Mouse (Mus musculus) naive thymus-derived CD4-positive, alpha-beta T cell, adult 2 months (primary cell): ENCODE data around the gene Vmn2r53.
"Not testable (repeated sequence)": the region's sequence is repeated elsewhere in the genome, so short reads cannot be mapped to it uniquely, and the experiment has no call there.

Experiments used
- DNase-seq: peaks from one replicate; pipeline ENCODE4 v3.0.0-alpha.2; 2011; ENCODE audit warnings: low read depth

Gene Vmn2r53

DNA sequence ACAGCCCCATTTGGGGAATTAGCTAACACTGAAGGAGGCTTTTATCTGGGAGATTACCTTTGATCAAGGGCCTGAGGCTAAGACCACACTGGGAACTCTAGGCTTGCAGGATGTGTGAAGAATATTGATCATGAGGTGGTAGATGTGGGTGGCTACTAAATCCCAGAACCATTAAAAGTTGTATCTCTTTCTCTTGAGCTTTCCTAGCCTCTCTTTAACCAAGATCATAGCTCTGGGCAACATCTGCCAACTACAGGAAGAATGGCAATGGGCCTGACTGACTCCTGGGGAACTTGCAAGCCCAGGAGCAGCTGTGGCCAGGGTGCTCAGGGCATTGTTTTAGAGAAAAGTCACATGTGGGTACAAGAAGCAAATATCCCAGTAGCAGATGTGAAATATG lies at the start of gene Vmn2r53:
Gene Vmn2r53 (minus strand): TSS at position 101 of the 400 bp plus-strand sequence.
- no peak for DNase-seq

DNA sequence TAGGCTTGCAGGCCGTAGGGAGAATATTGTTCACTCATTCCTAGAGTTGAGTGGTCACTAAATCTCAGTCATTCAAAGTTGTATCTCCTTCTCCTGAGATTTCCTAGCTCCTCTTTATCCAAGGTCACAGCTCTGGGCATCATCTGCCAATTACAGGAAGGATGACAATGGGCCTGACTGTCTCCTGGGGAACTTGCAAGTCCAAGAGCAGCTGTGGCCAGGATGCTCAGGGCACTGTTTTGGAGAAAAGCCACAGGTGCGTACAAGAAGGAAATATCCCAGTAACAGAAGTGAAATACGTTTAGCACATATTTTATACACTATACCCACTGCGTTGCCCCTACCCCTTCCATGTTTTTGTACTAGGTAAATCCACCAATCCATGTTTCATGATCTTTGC lies 31.6 kb upstream of the Vmn2r53 start, which contains the start of gene Vmn2r54:
Gene Vmn2r54 (minus strand): TSS at position 101 of the 400 bp plus-strand sequence.
- DNase-seq: not testable (repeated sequence)
